Mouse (Mus musculus) intestine, postnatal 0 days (tissue): ENCODE data around the gene Cbx7. TPM values are rescaled to one million over a fixed set of nuclear protein-coding genes. Genes with fewer than 3 reads are reported as not detected.

Experiments used
- ATAC-seq: fragments of 200-750 bp; cut with Nextera tagmentation; 2 replicates; pipeline ENCODE4 v1.8.0; 2017; ENCODE audit warnings: mild to moderate bottlenecking, moderate TSS enrichment, moderate library complexity
- H3K27ac ChIP-seq: fragments of 300-500 bp; sonication (generic); 2 replicates; pipeline ENCODE4 v1.5.1; 2014; ENCODE audit warnings: mild to moderate bottlenecking, low read depth, low read length, moderate library complexity
- H3K27me3 ChIP-seq: fragments of 300-500 bp; sonication (generic); replicated peaks from 2 replicates; pipeline ENCODE4 v1.6.1; 2014; ENCODE audit warnings: low read length, mixed read lengths; ENCODE audit not compliant: control insufficient read depth, insufficient read depth
- H3K36me3 ChIP-seq: fragments of 300-500 bp; sonication (generic); 2 replicates; pipeline ENCODE4 v1.6.1; 2014; ENCODE audit warnings: mild to moderate bottlenecking, moderate library complexity; ENCODE audit not compliant: control insufficient read depth, insufficient read depth
- H3K4me1 ChIP-seq: fragments of 300-500 bp; sonication (generic); replicated peaks from 2 replicates; pipeline ENCODE4 v1.6.1; 2014; ENCODE audit warnings: antibody characterized with exemption, low read length, mixed read lengths; ENCODE audit not compliant: control insufficient read depth, insufficient read depth
- H3K4me2 ChIP-seq: fragments of 300-500 bp; sonication (generic); replicated peaks from 2 replicates; pipeline ENCODE4 v1.6.1; 2014; ENCODE audit warnings: low read depth, mild to moderate bottlenecking, moderate library complexity
- H3K4me3 ChIP-seq: fragments of 300-500 bp; sonication (generic); 2 replicates; pipeline ENCODE4 v1.5.1; 2014; ENCODE audit warnings: low read depth, low read length
- H3K9ac ChIP-seq: fragments of 300-500 bp; sonication (generic); 2 replicates; pipeline ENCODE4 v1.6.1; 2014; ENCODE audit warnings: mild to moderate bottlenecking, low read depth, low read length
- H3K9me3 ChIP-seq: fragments of 300-500 bp; sonication (generic); 2 replicates; pipeline ENCODE4 v1.6.1; 2016; ENCODE audit warnings: mixed run types; ENCODE audit not compliant: control insufficient read depth
- CTCF ChIP-seq: sonication (generic); IDR thresholded peaks from 2 replicates; pipeline ENCODE4 v1.5.1; 2016; ENCODE audit warnings: low read depth, mild to moderate bottlenecking, control low read depth, antibody characterized with exemption, moderate library complexity
- WGBS: fragments of 180-500 bp; shearing (Covaris S2); extraction: QIAGEN DNeasy Blood & Tissue Kit; methylation state at CpG from one replicate; pipeline ENCODE4 v1.1.7; 2014; 5-methylcytosine and 5-hydroxymethylcytosine counted together
- polyA plus RNA-seq: library from polyadenylated mRNA; unstranded; fragments of >200 nt; fragmentation: Nextera tagmentation; extraction: Ambion mirVana; gene quantifications from 2 replicates; pipeline ENCODE4 v1.2.1, GENCODE M21; 2015

Cbx7 gene
- polyA plus RNA-seq, 1 experiment from 2014 or later, result 2.5 TPM

- Histone ChIP-seq H3K4me2 (peak overlapping the region; percentile 89), H3K9me3 (no peaks in the 10 kb centered on the region), H3K27me3 (peaks cover 32% of the 10 kb centered on the region), H3K9ac (peak overlapping the region; percentile 41), H3K4me3 (peak overlapping the region; percentile 71), H3K4me1 (peaks cover under 1% of the 10 kb centered on the region; the same call in 1 of the 2 replicates), H3K36me3 (no peaks in the 10 kb centered on the region), H3K27ac (0 out of 2 replicates have a peak overlapping the region, but pooled peaks have one; percentile 30)
- under 1% methylated on average over 61 of the region's 62 CpGs for WGBS
- ATAC-seq, result peak; percentile 80
- TF ChIP-seq CTCF, result peak; percentile 60
These were observed 38.5 kb downstream of the Cbx7 start for GRCm38 (mm10) chr15:79932323-79932987.

GRCm38 (mm10) chr15:79931496-79932141 is 39.3 kb downstream of the Cbx7 start:
- Histone ChIP-seq H3K4me3 (peak overlapping the region; percentile 71), H3K27me3 (peaks cover 32% of the 10 kb centered on the region), H3K27ac (no peak overlapping the region), H3K4me1 (peaks cover 4% of the 10 kb centered on the region; the same call in 1 of the 2 replicates), H3K4me2 (peak overlapping the region; percentile 89), H3K9me3 (no peaks in the 10 kb centered on the region), H3K9ac (no peak overlapping the region), H3K36me3 (no peaks in the 10 kb centered on the region)
- peak; percentile 39 for ATAC-seq
- WGBS, result 23% methylated on average over 13 of the region's 13 CpGs
- TF ChIP-seq CTCF, result no peak

GRCm38 (mm10) chr15:79929734-79930133 is 41.2 kb downstream of the Cbx7 start:
- ATAC-seq, result no peak
- no peak for TF ChIP-seq CTCF
- no peak overlapping the region for H3K4me3 ChIP-seq
- no peak overlapping the region for H3K4me2 ChIP-seq
- peaks cover 4% of the 10 kb centered on the region; the same call in 1 of the 2 replicates for H3K4me1 ChIP-seq
- H3K27me3 ChIP-seq, result peaks cover 20% of the 10 kb centered on the region
- no peaks in the 10 kb centered on the region for H3K36me3 ChIP-seq
- no peak overlapping the region for H3K9ac ChIP-seq
- H3K9me3 ChIP-seq, result no peaks in the 10 kb centered on the region
- WGBS, result 91% methylated on average over 3 of the region's 3 CpGs
- H3K27ac ChIP-seq, result no peak overlapping the region

- no peaks in the 10 kb centered on the region for H3K9me3 ChIP-seq
- no peak overlapping the region for H3K27ac ChIP-seq
- 69% methylated on average over 2 of the region's 2 CpGs for WGBS
These were observed 42.2 kb downstream of the Cbx7 start for GRCm38 (mm10) chr15:79928736-79929135.

GRCm38 (mm10) chr15:79928316-79928715 is 42.6 kb downstream of the Cbx7 start:
- no peaks in the 10 kb centered on the region for H3K9me3 ChIP-seq
- H3K27ac ChIP-seq, result peak overlapping the region; percentile 61; the same call in 1 of the 2 replicates
- peak overlapping the region; percentile 65; the same call in 1 of the 2 replicates for H3K9ac ChIP-seq
- H3K27me3 ChIP-seq, result peaks cover 8% of the 10 kb centered on the region
- TF ChIP-seq CTCF, result no peak
- H3K4me1 ChIP-seq, result peaks cover 4% of the 10 kb centered on the region; the same call in 1 of the 2 replicates
- H3K36me3 ChIP-seq, result no peaks in the 10 kb centered on the region
- peak overlapping the region; percentile 51; the same call in 1 of the 2 replicates for H3K4me3 ChIP-seq
- 94% methylated on average over 3 of the region's 3 CpGs for WGBS
- peak overlapping the region; percentile 86 for H3K4me2 ChIP-seq
- ATAC-seq, result no peak

More at GRCm38 (mm10) chr15:79928736-79929135, 42.2 kb downstream of the Cbx7 start:
- no peak for ATAC-seq
- no peak for TF ChIP-seq CTCF
- H3K27me3 ChIP-seq, result peaks cover 12% of the 10 kb centered on the region
- peaks cover 4% of the 10 kb centered on the region; the same call in 1 of the 2 replicates for H3K4me1 ChIP-seq
- H3K4me3 ChIP-seq, result no peak overlapping the region
- no peak overlapping the region for H3K4me2 ChIP-seq
- H3K9ac ChIP-seq, result no peak overlapping the region
- H3K36me3 ChIP-seq, result no peaks in the 10 kb centered on the region

- H3K9ac ChIP-seq, result peak overlapping the region; percentile 65
- H3K4me1 ChIP-seq, result peaks cover 4% of the 10 kb centered on the region; the same call in 1 of the 2 replicates
- peak overlapping the region; percentile 61 for H3K27ac ChIP-seq
- WGBS, result under 1% methylated on average over 29 of the region's 29 CpGs
- TF ChIP-seq CTCF, result no peak
- H3K4me2 ChIP-seq, result peak overlapping the region; percentile 86
- ATAC-seq, result peak; percentile 66
- H3K36me3 ChIP-seq, result no peaks in the 10 kb centered on the region
- no peaks in the 10 kb centered on the region for H3K9me3 ChIP-seq
- peaks cover 1% of the 10 kb centered on the region; the same call in 1 of the 2 replicates for H3K27me3 ChIP-seq
- H3K4me3 ChIP-seq, result peak overlapping the region; percentile 51
These were observed 43.2 kb downstream of the Cbx7 start for GRCm38 (mm10) chr15:79927637-79928122.
